Mouse (Mus musculus) gastrocnemius, adult 2 months (tissue): ENCODE data around the gene P2rx1. TPM values are rescaled to one million over a fixed set of nuclear protein-coding genes. Genes with fewer than 3 reads are reported as not detected.

Experiments used
- DNase-seq: peaks from one replicate; pipeline ENCODE4 v3.0.0; 2022
- H3K27ac ChIP-seq: fragments of 200-600 bp; 2 replicates; pipeline ENCODE4 v1.8.1; 2022; ENCODE audit warnings: mild to moderate bottlenecking
- H3K4me3 ChIP-seq: fragments of 200-600 bp; 2 replicates; pipeline ENCODE4 v1.8.1; 2022; ENCODE audit warnings: mild to moderate bottlenecking, moderate library complexity
- CTCF ChIP-seq: fragments of 200-600 bp; IDR thresholded peaks from 2 replicates; pipeline ENCODE4 v1.8.1; 2022; ENCODE audit warnings: antibody characterized with exemption, mild to moderate bottlenecking, moderate library complexity
- intact Hi-C: fragments of 180-260 bp; cut with DNase I; formaldehyde crosslinking; loops from one replicate; pipeline ENCODE4 v1.15.1; 2025
- total RNA-seq, 2 experiments: library from RNA; stranded (reverse); gene quantifications; 2 replicates each; pipeline ENCODE4 v1.2.3; 2021

Gene P2rx1
- total RNA-seq, 2 experiments from 2014 or later, result 0.15 to 0.56 TPM

GRCm38 (mm10) chr11:72991961-72992360 is 6.9 kb upstream of the P2rx1 start:
- no peak overlapping the region for H3K27ac ChIP-seq
- no peak overlapping the region for H3K4me3 ChIP-seq
- intact Hi-C loops, result no loop called here
- no peak for TF ChIP-seq CTCF
- no peak for DNase-seq

- Histone ChIP-seq H3K27ac (no peak overlapping the region), H3K4me3 (no peak overlapping the region)
- no peak for DNase-seq
- intact Hi-C loops, result no loop called here
- TF ChIP-seq CTCF, result no peak
These were observed 2.6 kb upstream of the P2rx1 start for GRCm38 (mm10) chr11:72996346-72996745.

GRCm38 (mm10) chr11:72996781-72997180 is 2.1 kb upstream of the P2rx1 start:
- intact Hi-C loops, result no loop called here
- TF ChIP-seq CTCF, result no peak

GRCm38 (mm10) chr11:72997529-72998326 is 1.2 kb upstream of the P2rx1 start:
- intact Hi-C loops, result no loop called here
- Histone ChIP-seq H3K4me3 (no peak overlapping the region), H3K27ac (no peak overlapping the region)
- TF ChIP-seq CTCF, result no peak
- DNase-seq, result no peak

More at GRCm38 (mm10) chr11:72996781-72997180, 2.1 kb upstream of the P2rx1 start:
- DNase-seq, result no peak
- Histone ChIP-seq H3K27ac (no peak overlapping the region), H3K4me3 (no peak overlapping the region)

GRCm38 (mm10) chr11:73001029-73001428 is 2.1 kb downstream of the P2rx1 start:
- peak; percentile 94 for TF ChIP-seq CTCF
- Histone ChIP-seq H3K4me3 (no peak overlapping the region), H3K27ac (no peak overlapping the region)
- intact Hi-C loops, result loop anchor here (1.0 to 5.0 kb wide), 2 partner anchors 59 to 75 kb away; no protein-coding TSS in a partner anchor
- DNase-seq, result peak; percentile 76

- intact Hi-C loops, result loop anchor here (1.0 to 2.0 kb wide), 3 partner anchors 33 to 336 kb away; no protein-coding TSS in a partner anchor
- peak; percentile 67 for DNase-seq
- H3K27ac ChIP-seq, result no peak overlapping the region
These were observed 7.5 kb downstream of the P2rx1 start for GRCm38 (mm10) chr11:73006377-73006776.

GRCm38 (mm10) chr11:73007113-73007512 is 8.2 kb downstream of the P2rx1 start:
- Histone ChIP-seq H3K27ac (no peak overlapping the region), H3K4me3 (no peak overlapping the region)
- no peak for DNase-seq
- intact Hi-C loops, result loop anchor here (2.0 kb wide), 2 partner anchors 42 to 336 kb away; no protein-coding TSS in a partner anchor
- TF ChIP-seq CTCF, result no peak

More at GRCm38 (mm10) chr11:73006377-73006776, 7.5 kb downstream of the P2rx1 start:
- peak; percentile 94 for TF ChIP-seq CTCF
- H3K4me3 ChIP-seq, result no peak overlapping the region

- Histone ChIP-seq H3K4me3 (no peak overlapping the region), H3K27ac (no peak overlapping the region)
- peak; percentile 74 for DNase-seq
- intact Hi-C loops, result loop anchor here (2.0 kb wide), 2 partner anchors 41 to 337 kb away; no protein-coding TSS in a partner anchor
- TF ChIP-seq CTCF, result peak; percentile 86
These were observed 9.0 kb downstream of the P2rx1 start for GRCm38 (mm10) chr11:73007698-73008481.

GRCm38 (mm10) chr11:73008826-73009225 is 9.9 kb downstream of the P2rx1 start:
- no peak overlapping the region for H3K27ac ChIP-seq
- TF ChIP-seq CTCF, result no peak
- intact Hi-C loops, result no loop called here
- H3K4me3 ChIP-seq, result no peak overlapping the region
- DNase-seq, result no peak

GRCm38 (mm10) chr11:73009531-73010274 is 10.8 kb downstream of the P2rx1 start:
- intact Hi-C loops, result no loop called here
- no peak for TF ChIP-seq CTCF
- no peak for DNase-seq
- H3K27ac ChIP-seq, result no peak overlapping the region
- H3K4me3 ChIP-seq, result no peak overlapping the region

GRCm38 (mm10) chr11:73013981-73014380 is 15.1 kb downstream of the P2rx1 start:
- no peak overlapping the region for H3K4me3 ChIP-seq
- intact Hi-C loops, result no loop called here
- TF ChIP-seq CTCF, result no peak
- no peak overlapping the region for H3K27ac ChIP-seq
- peak; percentile 57 for DNase-seq

- TF ChIP-seq CTCF, result no peak
These were observed 16.0 kb downstream of the P2rx1 start for GRCm38 (mm10) chr11:73014831-73015344.

More at GRCm38 (mm10) chr11:73014831-73015344, 16.0 kb downstream of the P2rx1 start:
- peak; percentile 59 for DNase-seq
- intact Hi-C loops, result no loop called here
- Histone ChIP-seq H3K4me3 (no peak overlapping the region), H3K27ac (peak overlapping the region; percentile 62)
